In the genomic region with DNA sequence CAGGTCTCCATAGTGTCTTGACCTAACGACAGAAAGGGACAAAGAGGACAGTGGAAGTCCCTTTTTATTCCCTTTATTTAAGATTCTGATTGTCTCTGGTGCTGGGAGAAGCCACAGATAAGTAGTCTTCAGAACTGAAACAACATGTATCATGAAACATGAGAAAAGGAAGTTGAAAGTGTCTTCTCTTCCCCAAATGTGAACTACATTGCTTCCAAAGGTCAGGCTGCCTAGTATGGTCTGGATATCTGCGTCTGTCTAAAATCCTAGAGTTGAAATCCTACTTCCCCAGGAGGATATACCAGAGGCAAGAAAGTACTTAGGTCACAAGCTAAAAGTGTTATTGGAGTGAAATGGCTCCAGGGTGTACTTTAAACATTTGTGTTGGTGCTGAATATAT, we compare ENCODE assay signal across 21 mouse cellular contexts. TPM values are rescaled to one million over a fixed set of nuclear protein-coding genes. Genes with fewer than 3 reads are reported as not detected.
DNase-seq lines count a peak whose midpoint lies in the region; ATAC-seq and TF ChIP-seq lines count a peak whose summit lies in the region.
"Had no signal": no experiment of that assay in that cellular context is flagged by ENCODE, and none has a peak within 500 bp of the region (broad histone marks: within the 10 kb centered on the region; RNA-seq: fewer than 3 reads in every experiment).

No protein-coding gene starts in this region.

- H3K4me1 ChIP-seq in heart, adult 2 months (ENCODE audit: control insufficient read depth, insufficient read depth, low read length) = peaks cover 8% of the 10 kb centered on the region
- peaks cover 55% of the 10 kb centered on the region for H3K4me1 ChIP-seq in heart, embryonic 16.5 days (ENCODE audit: control insufficient read depth, insufficient read depth, low read length)
- H3K4me1 ChIP-seq in MEL (ENCODE audit: control insufficient read depth in 1 of 2, insufficient read depth in 2 of 2, low read length in 2 of 2) = peaks cover 8 to 18% of the 10 kb centered on the region in 2 experiments; a peak in 3 of 4 replicates
- H3K4me1 ChIP-seq in stomach, postnatal 0 days (replicated peaks; ENCODE audit: control insufficient read depth, insufficient read depth) = no peaks in the 10 kb centered on the region
- H3K4me1 ChIP-seq: intestine, embryonic 15.5 days had no signal

- WGBS in heart, adult 2 months = 60% methylated on average over 2 of the region's 2 CpGs
- WGBS in heart, embryonic 16.5 days = 54% methylated on average over 2 of the region's 2 CpGs
- 17% methylated on average over 2 of the region's 2 CpGs for whole genome bisulfite sequencing in macrophage (ENCODE audit: missing documents)
- whole genome bisulfite sequencing in stomach, postnatal 0 days = 74% methylated on average over 2 of the region's 2 CpGs

- no peak overlapping the region for H3K9ac ChIP-seq in heart, adult 2 months (ENCODE audit: low read depth, low read length)
- H3K9ac ChIP-seq in heart, embryonic 16.5 days (ENCODE audit: low read length) = no peak overlapping the region
- H3K9ac ChIP-seq in MEL (ENCODE audit: control insufficient read depth, low read depth, low read length, poor library complexity, severe bottlenecking) = no peak overlapping the region
- H3K9ac ChIP-seq in stomach, postnatal 0 days (ENCODE audit: low read length) = no peak overlapping the region
- H3K9ac ChIP-seq: forebrain, embryonic 13.5 days; forebrain, postnatal 0 days; hindbrain, embryonic 14.5 days; intestine, embryonic 15.5 days had no signal

- H3K36me3 ChIP-seq in heart, adult 2 months (ENCODE audit: control insufficient read depth, insufficient read depth, low read length) = peaks cover 30% of the 10 kb centered on the region
- peaks cover 5% of the 10 kb centered on the region; the same call in 1 of the 2 replicates for H3K36me3 ChIP-seq in heart, embryonic 16.5 days (ENCODE audit: control insufficient read depth, insufficient read depth)
- H3K36me3 ChIP-seq in MEL (ENCODE audit: control insufficient read depth in 1 of 2, insufficient read depth in 2 of 2, low read length in 2 of 2) (peaks cover 0 to 18% of the 10 kb centered on the region in 2 experiments; a peak in 2 of 4 replicates), macrophage (ENCODE audit: inconsistent target) (no peaks in the 10 kb centered on the region)
- H3K36me3 ChIP-seq in stomach, postnatal 0 days (ENCODE audit: control insufficient read depth, insufficient read depth, low read length) = no peaks in the 10 kb centered on the region
- H3K36me3 ChIP-seq: embryonic facial prominence, embryonic 10.5 days; hindbrain, embryonic 10.5 days; intestine, embryonic 15.5 days had no signal

- TF ChIP-seq CTCF in heart, adult 2 months (IDR thresholded peaks at IDR 0.05) = no peak
- TF ChIP-seq CTCF in MEL (IDR thresholded peaks at IDR 0.05 in 2 of 3, conservative IDR thresholded peaks at IDR 0.05 in 1 of 3; ENCODE audit: control insufficient read depth in 1 of 3, insufficient read depth in 1 of 3, low read depth in 2 of 3, low read length in 3 of 3, poor library complexity in 1 of 3, severe bottlenecking in 1 of 3) = no peak
- TF ChIP-seq CTCF in stomach, postnatal 0 days (IDR thresholded peaks at IDR 0.05; ENCODE audit: low read depth) = no peak

- ATAC-seq in heart, embryonic 16.5 days (replicated peaks; ENCODE audit: extremely low read depth, insufficient read depth, low FRiP score) = no peak
- ATAC-seq in stomach, postnatal 0 days (ENCODE audit: low FRiP score, low TSS enrichment) = no peak
- ATAC-seq in frontal cortex, adult (ENCODE audit: low TSS enrichment) = no peak
- ATAC-seq: activated CD4-positive, CD25-positive, alpha-beta regulatory T cell, adult 4 months; forebrain, embryonic 13.5 days; forebrain, postnatal 0 days; intestine, embryonic 15.5 days; Patski had no signal

- no peak for TF ChIP-seq POLR2A in heart, adult 2 months (IDR thresholded peaks at IDR 0.05; ENCODE audit: insufficient read depth, low read depth, low read length)
- no peak for TF ChIP-seq POLR2A in MEL (IDR thresholded peaks at IDR 0.05; ENCODE audit: control insufficient read depth in 1 of 2, insufficient read depth in 1 of 2, low read depth in 1 of 2, low read length in 2 of 2, poor library complexity in 1 of 2)

- H3K9me3 ChIP-seq in heart, embryonic 16.5 days (replicated peaks; ENCODE audit: control insufficient read depth, low read length) = no peaks in the 10 kb centered on the region
- H3K9me3 ChIP-seq in MEL (replicated peaks; ENCODE audit: insufficient read depth, low read length) = no peaks in the 10 kb centered on the region
- no peaks in the 10 kb centered on the region for H3K9me3 ChIP-seq in stomach, postnatal 0 days (ENCODE audit: control insufficient read depth, low read length)
- H3K9me3 ChIP-seq: embryonic facial prominence, embryonic 10.5 days; forebrain, embryonic 13.5 days; hindbrain, embryonic 10.5 days; intestine, embryonic 15.5 days had no signal

- intact Hi-C loops in heart, adult 2 months (cut with DNase I) = no loop called here
- intact Hi-C loops in heart, postnatal 10 days (cut with DNase I) = no loop called here

- no peak for TF ChIP-seq EP300 in heart, adult 2 months (IDR thresholded peaks at IDR 0.05; ENCODE audit: insufficient read depth, low read depth, low read length)
- TF ChIP-seq EP300 in MEL (IDR thresholded peaks at IDR 0.05; ENCODE audit: low read depth in 1 of 2, low read length in 2 of 2) = no peak
- TF ChIP-seq EP300 in stomach, postnatal 0 days (optimal IDR thresholded peaks at IDR 0.05) = no peak

- no peak overlapping the region for H3K4me2 ChIP-seq in heart, embryonic 16.5 days (ENCODE audit: low read depth, low read length)
- H3K4me2 ChIP-seq in stomach, postnatal 0 days (replicated peaks; ENCODE audit: low read depth) = no peak overlapping the region
- H3K4me2 ChIP-seq: forebrain, embryonic 13.5 days; hindbrain, embryonic 14.5 days; intestine, embryonic 15.5 days had no signal

- H3K27me3 ChIP-seq in heart, adult 2 months (ENCODE audit: control insufficient read depth, insufficient read depth, low read length) = no peaks in the 10 kb centered on the region
- no peaks in the 10 kb centered on the region for H3K27me3 ChIP-seq in heart, embryonic 16.5 days (ENCODE audit: control insufficient read depth, insufficient read depth, low read length)
- no peaks in the 10 kb centered on the region for H3K27me3 ChIP-seq in MEL (ENCODE audit: control insufficient read depth in 1 of 2, insufficient read depth in 2 of 2, low read length in 2 of 2)
- H3K27me3 ChIP-seq in stomach, postnatal 0 days (ENCODE audit: control insufficient read depth, insufficient read depth, low read length) = no peaks in the 10 kb centered on the region
- H3K27me3 ChIP-seq: forebrain, embryonic 13.5 days; intestine, embryonic 15.5 days had no signal

- no peak overlapping the region for H3K4me3 ChIP-seq in heart, adult 2 months
- H3K4me3 ChIP-seq in heart, embryonic 16.5 days (ENCODE audit: low read length) = no peak overlapping the region
- H3K4me3 ChIP-seq in MEL (ENCODE audit: control insufficient read depth in 1 of 2, insufficient read depth in 1 of 2, low read depth in 2 of 2, low read length in 2 of 2) = no peak overlapping the region
- H3K4me3 ChIP-seq in macrophage (ENCODE audit: inconsistent target) = no peak overlapping the region
- H3K4me3 ChIP-seq in stomach, postnatal 0 days (ENCODE audit: low read depth, low read length) = no peak overlapping the region
- H3K4me3 ChIP-seq: embryonic facial prominence, embryonic 10.5 days; forebrain, embryonic 13.5 days; hindbrain, embryonic 10.5 days; intestine, embryonic 15.5 days had no signal

- H3K27ac ChIP-seq in heart, adult 2 months = peak overlapping the region; percentile 3
- H3K27ac ChIP-seq in heart, embryonic 16.5 days (ENCODE audit: low read length) = peak overlapping the region; percentile 63
- H3K27ac ChIP-seq in MEL (ENCODE audit: control insufficient read depth, low read depth, low read length) (no peak overlapping the region), macrophage (peak overlapping the region; percentile 44)
- no peak overlapping the region for H3K27ac ChIP-seq in stomach, postnatal 0 days (replicated peaks)
- H3K27ac ChIP-seq: embryonic facial prominence, embryonic 10.5 days; forebrain, embryonic 13.5 days; hindbrain, embryonic 10.5 days; hindbrain, embryonic 14.5 days; intestine, embryonic 15.5 days had no signal

- H3K79me2 ChIP-seq in heart, adult 2 months (replicated peaks; ENCODE audit: control insufficient read depth, insufficient read depth, low read length) = no peaks in the 10 kb centered on the region; the same call in 1 of the 2 replicates
- H3K79me2 ChIP-seq in MEL (ENCODE audit: control insufficient read depth, insufficient read depth, low read length, poor library complexity) (no peaks in the 10 kb centered on the region), macrophage (ENCODE audit: inconsistent target) (no peaks in the 10 kb centered on the region)

- TF ChIP-seq RAD21 in MEL (IDR thresholded peaks at IDR 0.05; ENCODE audit: low read depth, low read length) = no peak

- DNase-seq in heart, adult 2 months = no peak
- DNase-seq in heart, postnatal 10 days = no peak
- DNase-seq in heart, adult 8-10 months (ENCODE audit: low spot score) = no peak
- DNase-seq in MEL (ENCODE audit: low read depth, low spot score) = peak; percentile 18
- no peak for DNase-seq in stomach, postnatal 0 days (ENCODE audit: low spot score)
- DNase-seq: adrenal gland, postnatal 14 days; cerebellum, adult 2 months; cerebellum, postnatal 10 days; forebrain, postnatal 0 days; gastrocnemius, postnatal 14 days; kidney, adult 18-20 months had no signal

TF ChIP-seq in MEL, 35 proteins besides CTCF, POLR2A, EP300 and RAD21:
- no peak for TF ChIP-seq HCFC1 (IDR thresholded peaks at IDR 0.05; ENCODE audit: low read depth, low read length)

RNA-seq across cellular contexts. Expression of a gene that starts 34.9 kb away (rescaled TPM):
- total RNA-seq in heart, adult 2 months (2021) = 100 to 1,000 TPM; 426 to 460 TPM
- 49.9 and 111 TPM in 2 replicates for polyA plus RNA-seq in heart, adult 2 months (2012; rRNA removed)
- 100 to 1,000 TPM; 595 to 645 TPM for total RNA-seq in heart, postnatal 10 days (2021)
- 84.6 and 88.5 TPM in 2 replicates for polyA plus RNA-seq in heart, embryonic 16.5 days (2015; fragmentation: Nextera tagmentation; extraction: Ambion mirVana)
- 100 to 1,000 TPM; 512 to 596 (median 555) TPM for total RNA-seq in heart, adult 8-10 months (2022)
- total RNA-seq in MEL (2012; rRNA removed) = 1.0 and 1.8 TPM in 2 replicates
- polyA plus RNA-seq in MEL (2012; ENCODE audit: insufficient read depth in 1 of 2, insufficient read length in 2 of 2, low read depth in 1 of 2, low replicate concordance in 2 of 2, missing spikeins in 1 of 2) (under 1 TPM in 1 of 2 experiments, not detected in 1; 0.86 TPM), macrophage (2018) (21.1 to 26.8 TPM (median 22.8 TPM) in 3 replicates)
- 100 to 1,000 TPM in 24 of 26 experiments, 10 to 100 TPM in 2; 54.8 to 281 (median 220) TPM for total RNA-seq in macrophage (2018; cell fraction: chromatin; rRNA removed)
- total RNA-seq in macrophage (2018; cell fraction: cytosol; rRNA removed) = 10 to 100 TPM; 31.2 to 59.8 (median 50.0) TPM
- total RNA-seq in macrophage (2018; cell fraction: nucleus; rRNA removed) = 100 to 1,000 TPM in 20 of 26 experiments, 10 to 100 TPM in 6; 52.6 to 282 (median 140) TPM
- polyA plus RNA-seq in stomach, postnatal 0 days (2015; fragmentation: Nextera tagmentation; extraction: Ambion mirVana) = 3.1 and 3.2 TPM in 2 replicates
- polyA plus RNA-seq: Patski had no signal

Comparison
In these comparisons a context has a peak if more than half of its experiments do, and no peak if none do; other contexts are left out.
1. H3K27ac ChIP-seq: peak in heart, adult 2 months (single experiment), heart, embryonic 16.5 days (single experiment) and macrophage (single experiment); none in MEL (single experiment) and stomach, postnatal 0 days (single experiment).